Mouse (Mus musculus) macrophage (primary cell): ENCODE data around the gene Hoxb6. TPM values are rescaled to one million over a fixed set of nuclear protein-coding genes. Genes with fewer than 3 reads are reported as not detected.

Source experiments
- H3K27ac ChIP-seq: fragments of 350-480 bp; formaldehyde crosslinking; 2 replicates; pipeline ENCODE4 v1.9.0; 2021
- H3K36me3 ChIP-seq: fragments of 350-480 bp; formaldehyde crosslinking; 2 replicates; pipeline ENCODE4 v1.9.0; 2021; ENCODE audit errors: inconsistent target
- H3K4me3 ChIP-seq: fragments of 350-480 bp; formaldehyde crosslinking; 2 replicates; pipeline ENCODE4 v1.9.0; 2021; ENCODE audit errors: inconsistent target
- H3K79me2 ChIP-seq: fragments of 350-480 bp; formaldehyde crosslinking; 2 replicates; pipeline ENCODE4 v1.9.0; 2021; ENCODE audit errors: inconsistent target
- WGBS: methylation state at CpG from one replicate; pipeline ENCODE4 v1.1.7; 2026; ENCODE audit warnings: inconsistent platforms; ENCODE audit not compliant: missing documents; 5-methylcytosine and 5-hydroxymethylcytosine counted together
- polyA plus RNA-seq: library from polyadenylated mRNA; stranded (reverse); fragments of 250-400 nt; gene quantifications from 3 replicates; pipeline ENCODE4 v1.2.4, GENCODE M21; 2018; ENCODE audit warnings: inconsistent platforms
- total RNA-seq, 78 experiments: library from RNA; depleted of rRNA; stranded (reverse); fragments of 250-400 nt; gene quantifications; 1 replicate in 9 of 78; 2 replicates in 24 of 78; 3 replicates in 43 of 78; 4 replicates in 2 of 78; pipeline ENCODE4 v1.2.4; 2018; ENCODE audit warnings: inconsistent platforms in 56 of 78

The Hoxb6 gene
- 1 to 10 TPM in 1 of 26 experiments, under 1 TPM in 1, not detected in 24; 0.66 to 1.1 TPM for total RNA-seq (2018; cell fraction: chromatin; rRNA removed)
- not detected for total RNA-seq (2018; cell fraction: cytosol; rRNA removed)
- total RNA-seq (2018; cell fraction: nucleus; rRNA removed), result under 1 TPM in 1 of 26 experiments, not detected in 25; 0.92 TPM
- not detected in 3 replicates for polyA plus RNA-seq

DNA sequence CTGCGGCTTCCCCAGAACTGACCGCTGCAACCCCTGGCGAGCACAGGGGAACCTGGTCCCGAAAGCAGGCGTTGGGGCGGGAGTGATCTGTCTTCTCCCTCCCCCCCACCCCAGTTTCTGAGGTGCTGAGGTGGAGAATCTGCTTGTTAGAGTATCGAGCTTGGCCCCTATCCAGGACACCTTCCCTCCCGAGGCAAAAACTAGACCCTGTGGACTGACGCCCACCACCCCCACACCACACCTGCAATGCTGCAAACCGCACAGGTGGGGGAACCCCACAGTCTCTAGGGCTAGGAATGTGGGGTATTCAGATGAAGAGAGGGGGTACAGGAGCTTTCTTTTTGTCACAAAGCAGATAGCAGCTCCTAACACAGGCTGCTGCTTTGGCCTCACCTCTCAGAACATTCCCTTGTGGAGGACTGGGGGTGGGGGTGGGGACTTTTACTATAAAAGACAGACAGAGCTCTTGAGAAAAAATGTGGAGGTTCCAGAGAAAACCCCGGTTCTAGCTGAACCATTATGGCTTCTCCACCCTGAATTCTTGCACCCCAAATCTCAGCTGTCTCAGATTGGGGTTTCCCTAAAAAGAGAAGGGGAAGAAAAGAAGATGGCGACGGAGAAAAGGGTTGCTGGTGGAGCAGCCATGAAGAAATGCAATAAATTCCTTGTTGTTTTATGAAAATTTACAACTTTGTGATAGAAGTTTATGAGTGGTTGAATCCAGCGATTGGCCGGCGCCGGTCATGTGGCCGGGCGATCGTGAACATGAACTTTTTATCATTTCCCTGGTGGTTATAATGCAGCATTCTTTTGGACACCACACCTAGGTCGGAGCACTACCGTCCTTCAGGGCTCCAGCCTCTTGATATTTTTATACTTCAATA is at the start of gene Hoxb6:
Gene Hoxb6, plus strand, starts transcription at position 796 of the 884 bp plus-strand sequence.
- 24% methylated on average over 20 of the region's 22 CpGs for WGBS
- no peaks in the 10 kb centered on the region for H3K79me2 ChIP-seq
- no peak within 1 kb of the TSS for H3K27ac ChIP-seq
- H3K36me3 ChIP-seq, result no peaks in the 10 kb centered on the region
- H3K4me3 ChIP-seq, result no peak within 1 kb of the TSS

DNA sequence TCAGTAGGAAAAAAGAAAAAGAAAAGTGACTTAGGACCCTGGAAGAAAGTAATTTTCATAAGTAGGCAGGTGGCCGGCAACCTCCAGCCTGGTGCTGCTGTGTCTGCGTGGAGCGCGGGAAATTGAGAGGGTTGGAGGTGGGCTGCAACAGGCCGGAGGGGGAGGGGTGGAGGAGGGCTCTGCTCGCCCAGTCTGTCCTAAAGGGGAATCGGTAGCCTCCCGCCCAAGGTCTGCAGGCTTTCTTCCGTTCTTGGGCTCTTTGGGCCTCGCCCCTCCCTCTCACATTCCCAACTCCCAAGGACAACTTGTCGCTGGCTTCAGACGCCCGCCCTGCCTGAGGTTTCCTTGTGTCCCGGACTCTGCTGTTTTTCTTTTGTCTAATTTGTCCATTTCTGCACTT is 41.4 kb upstream of the Hoxb6 start:
- Histone ChIP-seq H3K27ac (no peak overlapping the region), H3K4me3 (no peak overlapping the region), H3K36me3 (no peaks in the 10 kb centered on the region), H3K79me2 (no peaks in the 10 kb centered on the region)
- 14% methylated on average over 12 of the region's 14 CpGs for WGBS

DNA sequence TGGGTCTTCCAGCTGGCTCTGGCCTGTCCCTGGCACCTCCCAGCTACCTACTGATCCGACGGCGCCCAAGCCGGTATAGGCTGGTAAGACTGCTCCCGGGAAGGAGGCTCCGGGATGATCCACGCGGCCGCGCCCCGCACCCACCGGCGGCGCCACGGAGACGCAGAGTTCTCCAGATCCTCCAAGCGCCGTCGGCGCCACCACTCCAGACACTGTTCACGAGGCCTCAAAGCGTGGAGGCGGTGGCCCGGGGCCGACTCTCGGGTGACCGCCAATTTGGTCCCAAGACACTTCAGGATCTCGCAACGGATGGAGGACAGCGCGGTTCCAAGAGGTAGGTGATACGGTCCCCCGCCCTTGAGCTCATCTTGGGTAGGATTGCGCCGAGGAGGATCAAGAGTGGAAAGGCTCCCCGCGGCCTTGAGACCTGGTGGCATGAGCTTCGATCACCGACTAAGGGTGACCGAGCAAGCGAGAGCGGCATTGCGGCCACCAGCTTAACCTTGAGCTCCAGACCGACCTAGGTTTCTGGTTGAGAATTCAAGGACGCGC is 40.7 kb upstream of the Hoxb6 start:
- 6% methylated on average over 46 of the region's 46 CpGs for WGBS
- no peak overlapping the region for H3K27ac ChIP-seq
- H3K36me3 ChIP-seq, result no peaks in the 10 kb centered on the region

DNA sequence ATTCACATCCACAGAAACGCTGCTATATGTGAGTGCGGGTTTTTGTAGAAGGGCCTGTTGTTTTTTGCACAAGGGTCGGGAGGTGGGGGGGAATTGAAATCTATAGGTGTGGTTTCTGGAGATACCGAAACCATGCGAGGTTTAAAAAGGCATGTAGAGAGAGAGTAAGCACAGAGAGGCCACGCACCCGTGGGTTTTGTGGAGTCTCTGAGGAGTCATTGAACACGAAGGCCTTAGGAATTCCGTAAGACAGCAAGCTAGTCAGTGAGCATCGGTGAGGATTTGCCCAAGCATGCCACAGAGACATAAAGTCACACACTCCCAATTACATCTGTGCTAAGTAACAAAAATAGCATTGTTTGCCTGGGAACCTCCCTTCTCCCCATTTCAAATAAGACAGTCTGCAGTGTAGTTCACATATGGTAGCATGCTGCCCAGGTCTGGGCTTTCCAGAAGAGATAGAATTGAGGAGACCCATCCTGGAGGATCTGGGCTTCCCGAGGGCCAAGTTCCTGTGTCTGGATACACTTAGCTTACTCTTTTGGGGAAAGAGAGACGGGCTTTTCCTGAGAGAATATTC is 39.6 kb upstream of the Hoxb6 start:
- Histone ChIP-seq H3K27ac (no peak overlapping the region), H3K4me3 (no peak overlapping the region), H3K36me3 (no peaks in the 10 kb centered on the region), H3K79me2 (no peaks in the 10 kb centered on the region)
- 45% methylated on average over 12 of the region's 12 CpGs for WGBS

More for the DNA sequence above, 40.7 kb upstream of the Hoxb6 start:
- Histone ChIP-seq H3K79me2 (no peaks in the 10 kb centered on the region), H3K4me3 (no peak overlapping the region)

DNA sequence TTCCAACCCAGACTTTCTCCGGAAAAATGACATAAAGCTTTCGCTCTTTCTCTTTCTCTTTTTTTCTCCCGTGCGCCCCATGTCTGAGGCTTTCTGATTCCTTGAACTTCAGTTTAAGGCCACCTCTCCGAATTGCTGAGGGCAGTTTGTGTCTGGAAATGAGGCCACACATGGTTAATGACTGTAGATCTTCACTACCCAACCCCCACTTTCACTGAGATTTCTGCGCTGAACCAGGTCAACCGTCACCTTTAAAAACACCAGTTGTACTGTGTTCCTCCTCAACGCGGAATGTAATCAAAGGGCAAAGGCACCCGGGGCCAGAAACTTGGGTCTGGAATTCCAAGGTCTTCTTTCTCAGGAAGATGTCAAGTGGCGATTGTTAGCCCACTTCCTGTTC is 38.1 kb upstream of the Hoxb6 start:
- Histone ChIP-seq H3K79me2 (no peaks in the 10 kb centered on the region), H3K36me3 (no peaks in the 10 kb centered on the region), H3K27ac (no peak overlapping the region), H3K4me3 (no peak overlapping the region)
- WGBS, result 6% methylated on average over 9 of the region's 11 CpGs

DNA sequence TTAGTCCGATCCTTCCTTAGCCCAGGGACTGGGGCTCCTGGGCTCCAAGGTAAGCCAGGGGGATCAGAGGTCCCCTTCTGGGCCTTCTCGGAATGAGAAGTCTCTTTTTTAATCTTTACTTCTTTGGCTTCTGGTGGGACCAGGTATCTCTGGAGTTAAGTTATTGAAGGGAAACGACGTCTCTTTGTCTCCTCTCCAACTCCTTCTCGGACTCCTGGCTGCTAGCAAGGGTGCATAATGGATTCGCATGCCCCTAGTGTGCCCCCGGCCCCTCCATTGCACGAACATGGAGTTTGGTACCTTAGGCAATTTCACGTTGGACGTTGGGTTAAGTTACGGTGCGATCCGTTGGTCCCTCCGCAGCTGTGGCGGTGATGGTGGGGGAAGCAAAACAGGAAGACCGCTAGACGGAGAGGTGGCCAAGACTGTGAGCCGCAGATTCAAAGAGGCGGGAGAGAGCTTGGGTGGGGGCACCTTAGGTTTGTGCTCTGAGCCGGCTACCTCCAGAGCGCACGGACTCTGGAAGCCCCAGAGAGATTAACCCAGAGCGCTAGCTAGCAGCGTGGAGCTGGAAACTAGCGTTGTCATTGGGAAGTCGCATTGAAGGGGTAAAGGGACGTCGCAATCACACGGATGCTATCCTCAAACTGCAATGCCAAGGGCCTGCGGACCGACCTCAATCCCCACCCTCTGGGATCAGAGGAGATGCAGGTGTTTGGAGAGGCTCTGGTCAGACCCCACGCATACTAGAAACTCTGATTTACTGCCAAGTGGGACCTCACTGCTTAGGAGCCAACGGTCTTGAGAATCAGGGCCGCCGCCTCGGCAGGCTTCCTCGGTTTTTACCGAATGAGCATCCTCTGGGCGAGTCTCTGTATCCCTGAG is 36.9 kb upstream of the Hoxb6 start:
- Histone ChIP-seq H3K36me3 (no peaks in the 10 kb centered on the region), H3K27ac (no peak overlapping the region), H3K79me2 (no peaks in the 10 kb centered on the region), H3K4me3 (no peak overlapping the region)
- WGBS, result 7% methylated on average over 39 of the region's 39 CpGs

DNA sequence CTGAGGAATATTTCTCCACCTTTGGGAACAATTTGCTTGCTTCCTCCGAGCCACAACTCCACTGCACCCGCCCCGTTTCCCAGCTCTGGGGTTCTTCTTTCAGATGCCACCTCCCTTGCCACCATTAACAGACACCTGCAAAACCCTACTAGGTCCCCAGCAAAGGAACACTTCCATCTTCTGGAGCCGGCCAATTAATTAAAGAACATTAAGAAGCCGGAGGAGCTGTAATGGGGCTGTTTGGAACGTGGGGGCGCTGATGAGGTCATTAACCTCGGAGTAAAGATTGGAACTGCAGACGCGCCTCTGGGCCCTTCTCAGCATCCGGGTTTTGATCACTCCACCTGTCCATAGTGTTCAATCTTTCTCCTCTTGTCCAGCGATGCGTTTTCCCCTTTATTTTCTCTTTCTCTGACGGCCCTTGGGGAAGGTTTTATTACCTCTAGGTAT is 36.3 kb upstream of the Hoxb6 start:
- 23% methylated on average over 13 of the region's 14 CpGs for WGBS
- Histone ChIP-seq H3K79me2 (no peaks in the 10 kb centered on the region), H3K27ac (no peak overlapping the region)

DNA sequence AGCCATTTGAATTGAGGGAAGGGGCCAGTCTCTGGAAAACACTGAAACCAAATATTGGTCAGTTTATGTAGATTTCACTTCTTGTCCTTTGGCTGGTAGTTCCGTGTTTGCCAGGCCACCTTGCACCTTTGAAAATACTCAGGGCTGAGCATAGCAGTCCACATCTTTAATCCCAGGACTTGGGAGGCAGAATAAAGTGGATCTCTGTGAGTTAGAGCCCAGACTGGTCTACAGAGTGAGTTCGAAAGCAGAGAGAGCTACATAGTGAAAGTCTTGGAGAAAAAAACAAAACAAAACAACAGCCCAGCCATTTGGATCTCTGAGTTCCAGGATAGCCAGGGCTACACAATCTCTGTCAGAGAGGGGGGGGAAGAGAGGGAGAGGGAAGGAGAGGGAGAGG is 35.1 kb upstream of the Hoxb6 start:
- no peaks in the 10 kb centered on the region for H3K36me3 ChIP-seq
- no peak overlapping the region for H3K4me3 ChIP-seq
- no peaks in the 10 kb centered on the region for H3K79me2 ChIP-seq
- WGBS, result 66% methylated on average over 2 of the region's 2 CpGs
- no peak overlapping the region for H3K27ac ChIP-seq

More for the DNA sequence above, 36.3 kb upstream of the Hoxb6 start:
- Histone ChIP-seq H3K4me3 (no peak overlapping the region), H3K36me3 (no peaks in the 10 kb centered on the region)

DNA sequence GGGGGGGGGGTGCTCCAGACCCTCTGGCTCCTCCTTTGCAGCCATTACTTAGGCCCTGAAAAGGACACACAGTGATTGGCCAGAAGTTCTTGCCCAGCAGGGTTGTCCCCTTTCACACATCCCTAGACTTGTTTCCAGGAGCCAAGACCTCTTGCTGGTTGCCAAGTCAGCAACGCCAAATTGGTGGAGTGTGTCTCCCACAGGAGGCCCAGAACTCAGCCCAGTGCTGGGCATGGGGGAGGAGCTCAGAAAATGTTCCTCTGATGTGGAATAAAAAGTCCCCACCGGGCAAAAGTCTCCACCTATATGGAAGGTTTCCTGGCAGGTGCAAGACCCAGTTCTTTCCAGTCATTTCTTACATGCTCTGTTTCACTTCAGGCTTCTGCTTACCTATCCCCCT is 33.2 kb upstream of the Hoxb6 start:
- no peak overlapping the region for H3K27ac ChIP-seq
- H3K4me3 ChIP-seq, result no peak overlapping the region
- H3K36me3 ChIP-seq, result no peaks in the 10 kb centered on the region
- H3K79me2 ChIP-seq, result no peaks in the 10 kb centered on the region
- whole genome bisulfite sequencing, result 76% methylated on average over 2 of the region's 2 CpGs

DNA sequence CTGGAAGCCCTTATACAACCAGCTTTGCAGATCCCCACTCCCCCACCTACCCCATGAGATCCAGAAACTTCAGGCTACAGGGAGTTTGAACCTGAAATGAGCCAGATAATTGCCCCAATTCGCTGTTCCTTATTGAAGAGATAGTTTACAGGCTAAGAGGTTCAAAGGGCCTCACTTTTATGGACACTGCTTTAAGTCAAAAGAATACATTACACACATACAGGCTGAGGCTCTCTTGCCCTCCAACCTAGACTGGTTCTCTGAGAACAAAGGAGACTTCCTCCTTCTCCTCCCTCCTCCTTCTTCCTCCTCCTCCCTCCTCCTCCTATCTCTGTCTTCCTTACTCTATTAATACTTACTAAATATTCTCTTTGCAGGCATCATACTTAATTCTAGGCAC is 32.8 kb upstream of the Hoxb6 start:
- 10% methylated on average over 1 of the region's 1 CpGs for WGBS
- H3K36me3 ChIP-seq, result no peaks in the 10 kb centered on the region
- H3K4me3 ChIP-seq, result no peak overlapping the region
- no peaks in the 10 kb centered on the region for H3K79me2 ChIP-seq
- no peak overlapping the region for H3K27ac ChIP-seq

DNA sequence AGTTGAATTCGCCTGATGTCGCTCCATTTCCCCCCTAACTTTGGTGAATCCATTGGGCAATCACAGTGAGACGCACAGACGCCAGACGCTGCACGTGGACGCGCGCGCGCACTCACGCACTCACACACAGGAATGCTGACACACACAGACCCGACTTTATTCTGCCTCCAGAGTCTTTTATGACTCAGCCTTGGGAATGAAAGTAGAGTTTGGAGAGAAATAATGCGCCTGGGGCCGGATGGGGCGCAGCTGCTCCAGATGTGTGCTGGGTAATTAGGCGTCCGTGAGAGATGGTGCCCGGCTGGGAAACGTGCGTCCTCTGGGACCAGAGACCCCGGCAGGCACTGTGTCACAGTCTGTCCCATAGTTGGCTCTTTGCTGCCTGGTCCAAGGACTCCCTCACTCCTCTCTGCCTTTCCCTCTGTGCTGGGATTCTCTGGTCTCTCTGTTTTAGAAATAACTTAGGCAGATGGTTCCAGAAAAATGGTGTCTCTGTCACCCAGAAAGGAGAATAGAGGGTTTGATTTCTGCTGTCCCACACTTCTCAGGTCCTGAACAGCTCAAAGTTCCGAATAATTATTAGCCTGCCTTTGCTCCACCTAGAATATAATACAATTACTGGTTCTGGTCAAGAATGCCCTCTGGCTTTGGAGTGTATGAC is 31.8 kb upstream of the Hoxb6 start:
- H3K79me2 ChIP-seq, result no peaks in the 10 kb centered on the region
- H3K27ac ChIP-seq, result no peak overlapping the region
- H3K36me3 ChIP-seq, result no peaks in the 10 kb centered on the region
- WGBS, result 38% methylated on average over 23 of the region's 23 CpGs
- no peak overlapping the region for H3K4me3 ChIP-seq

DNA sequence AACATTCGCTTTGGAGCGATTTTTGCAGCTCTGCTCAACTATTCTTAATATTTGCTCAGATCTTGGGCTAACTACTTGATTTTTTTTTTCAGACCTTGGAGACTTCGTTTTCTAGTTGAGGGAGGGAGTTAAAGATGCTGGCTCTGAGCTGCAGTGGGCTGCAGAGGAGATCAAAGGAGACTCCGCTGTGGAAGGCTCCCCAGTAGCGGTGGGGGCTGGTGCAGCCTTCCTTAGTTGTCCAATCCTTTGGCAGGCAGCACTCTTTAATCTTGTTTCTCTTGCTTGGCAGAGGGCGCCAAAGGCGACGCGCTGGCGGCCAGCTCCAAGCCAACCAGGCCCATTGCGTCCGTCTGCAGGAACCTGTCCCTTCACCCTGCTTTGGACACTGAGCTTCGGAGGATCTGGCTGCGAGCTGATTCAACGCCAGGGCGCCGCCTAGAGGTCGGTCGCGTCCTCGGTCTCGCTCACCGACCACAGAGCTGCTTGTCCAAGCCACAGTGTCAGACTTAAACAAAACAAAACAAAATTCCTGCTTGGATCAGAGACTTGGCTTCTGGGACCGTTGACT is 30.9 kb upstream of the Hoxb6 start:
- 12% methylated on average over 24 of the region's 24 CpGs for WGBS
- no peaks in the 10 kb centered on the region for H3K79me2 ChIP-seq
- H3K27ac ChIP-seq, result no peak overlapping the region
- H3K4me3 ChIP-seq, result no peak overlapping the region
- no peaks in the 10 kb centered on the region for H3K36me3 ChIP-seq

DNA sequence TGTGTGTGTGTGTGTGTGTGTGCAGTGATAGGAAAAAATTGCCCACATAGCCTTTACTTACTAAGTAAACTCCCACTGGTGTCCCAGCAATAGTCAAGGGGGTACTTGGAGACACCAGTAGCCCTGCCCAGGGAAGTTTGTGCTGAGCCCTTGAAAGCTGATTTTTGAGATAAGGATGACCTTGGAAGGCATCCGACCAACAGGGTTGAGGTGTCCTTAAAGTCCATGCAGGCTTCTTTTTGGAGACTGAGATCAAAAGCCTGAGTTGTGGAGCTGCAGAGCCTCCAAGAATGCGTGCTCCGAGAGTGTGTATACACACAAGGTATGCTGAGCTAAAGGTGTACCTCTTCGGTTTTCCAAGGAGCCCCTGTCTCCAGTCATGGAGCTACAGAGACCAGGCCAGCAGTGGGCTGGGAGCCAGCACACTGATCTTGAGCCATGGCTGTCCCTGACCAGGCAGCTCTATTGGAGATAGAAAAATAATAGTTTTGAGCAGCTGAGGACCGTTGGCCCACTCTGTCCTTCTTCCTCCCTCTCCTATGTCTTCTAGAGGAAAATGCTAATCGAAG is 29.9 kb upstream of the Hoxb6 start:
- no peaks in the 10 kb centered on the region for H3K36me3 ChIP-seq
- 61% methylated on average over 6 of the region's 6 CpGs for WGBS
- H3K79me2 ChIP-seq, result no peaks in the 10 kb centered on the region
- H3K27ac ChIP-seq, result no peak overlapping the region
- no peak overlapping the region for H3K4me3 ChIP-seq
